Mouse (Mus musculus) A20 (cell line): ENCODE data around the gene Map1lc3a.

Experiments used
- DNase-seq: peaks from one replicate; pipeline ENCODE4 v3.0.0-alpha.2; 2011; ENCODE audit warnings: low read depth, low spot score

Gene Map1lc3a

GRCm38 (mm10) chr2:155285744-155286143 is 9.6 kb downstream of the Map1lc3a start:
- DNase-seq = no peak

DNA sequence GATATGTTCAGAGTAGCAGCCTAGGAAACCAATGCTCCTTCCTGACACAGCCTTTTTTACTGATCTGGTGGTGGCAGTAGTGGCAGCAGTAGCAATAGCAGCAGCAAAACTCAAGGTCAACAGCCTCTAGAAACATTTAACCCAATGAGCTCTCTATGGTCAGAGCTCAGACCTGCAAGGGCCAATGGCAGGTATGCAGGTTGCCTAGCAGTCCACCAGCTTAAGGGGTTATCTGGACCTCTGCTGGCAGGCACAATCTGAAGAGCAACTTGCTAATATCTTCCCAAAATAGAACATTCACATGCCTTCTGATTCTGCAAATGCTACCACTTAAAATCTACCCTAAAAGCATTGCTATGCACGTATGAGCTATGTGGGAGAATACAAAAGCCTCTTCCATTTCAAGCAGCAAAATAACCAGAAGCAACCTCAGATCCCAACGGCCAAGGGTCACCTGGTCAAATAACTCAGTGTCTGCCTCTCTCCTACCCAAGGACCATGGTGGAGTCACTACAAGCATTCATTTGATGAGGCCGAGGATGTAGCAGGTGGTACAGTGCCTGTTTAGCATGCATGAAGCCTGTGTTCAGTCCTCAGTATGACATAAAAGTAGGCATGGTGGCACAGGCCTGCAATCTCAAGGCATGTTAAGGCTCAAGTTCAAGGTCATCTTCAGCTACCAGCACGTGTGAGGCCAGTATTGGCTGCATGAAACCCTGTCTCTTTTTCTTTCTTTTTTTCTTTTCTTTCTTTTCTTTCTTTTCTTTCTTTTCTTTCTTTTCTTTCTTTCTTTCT is 11.6 kb downstream of the Map1lc3a start:
- DNase-seq = no peak

GRCm38 (mm10) chr2:155290066-155290465 is 14.0 kb downstream of the Map1lc3a start:
- DNase-seq = no peak

DNA sequence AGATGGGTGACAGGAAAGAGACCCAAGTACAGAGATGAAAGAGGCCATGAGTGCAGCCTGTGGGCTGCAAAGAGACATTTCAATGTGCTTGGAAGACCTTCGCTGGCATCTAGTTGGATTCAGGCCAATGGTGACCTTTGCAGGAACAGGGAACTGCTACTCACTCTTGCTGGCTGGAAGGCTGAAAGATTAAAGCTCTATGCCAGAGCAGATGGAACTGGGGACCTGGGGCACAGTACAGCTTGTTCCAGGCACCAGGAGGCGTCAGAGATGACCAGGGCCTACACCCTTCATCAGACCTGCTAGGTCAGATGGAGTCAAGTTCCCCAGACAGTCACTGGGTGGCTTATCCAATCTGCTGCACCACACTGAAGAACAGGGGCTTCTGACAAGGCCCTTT is 17.3 kb downstream of the Map1lc3a start:
- DNase-seq = no peak

DNA sequence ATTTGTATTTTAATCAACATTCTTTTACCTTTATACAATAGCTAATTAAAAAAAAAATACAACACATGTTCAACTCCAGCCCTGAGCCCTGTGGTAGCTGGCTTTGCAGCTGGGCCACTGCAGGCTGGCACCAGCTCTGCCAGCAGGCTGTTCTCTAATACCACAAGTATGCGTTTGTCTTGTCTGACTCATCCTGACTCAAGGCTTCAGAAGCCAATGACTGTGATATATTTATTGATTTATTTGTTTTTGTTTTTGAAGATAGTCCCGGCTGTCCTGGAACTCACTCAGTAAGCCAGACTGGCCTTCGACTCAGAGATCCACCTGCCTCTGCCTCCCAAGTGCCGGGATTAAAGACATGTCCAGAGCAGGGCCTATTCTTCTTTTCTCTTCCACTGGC is 17.8 kb downstream of the Map1lc3a start:
- DNase-seq = no peak

DNA sequence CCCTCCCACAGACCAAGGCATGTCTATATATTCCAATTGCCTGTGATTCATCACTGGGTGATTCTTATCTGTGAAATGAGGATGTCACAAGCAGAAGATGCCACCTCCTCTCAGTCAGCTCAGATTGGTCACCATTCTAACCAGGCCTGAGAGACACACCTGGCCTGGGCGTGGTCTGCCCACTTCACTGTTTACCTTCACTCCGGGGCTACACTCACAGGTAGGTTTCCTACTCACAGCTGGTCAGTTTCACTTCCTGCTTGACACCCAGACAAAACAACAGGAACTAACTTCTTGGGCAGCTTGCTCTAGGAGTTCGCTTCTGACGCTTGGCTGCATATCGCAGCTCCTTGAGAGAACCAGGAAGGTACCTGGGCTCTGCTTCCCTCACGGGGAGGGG is 19.4 kb downstream of the Map1lc3a start:
- DNase-seq = peak; percentile 79

- DNase-seq = no peak
Observed at GRCm38 (mm10) chr2:155299563-155299962, 23.5 kb downstream of the Map1lc3a start.

- peak; percentile 15 for DNase-seq
Observed at GRCm38 (mm10) chr2:155308936-155309592, 33.0 kb downstream of the Map1lc3a start.

GRCm38 (mm10) chr2:155313671-155314070 is 37.6 kb downstream of the Map1lc3a start:
- DNase-seq = no peak

GRCm38 (mm10) chr2:155318618-155319017 is 42.5 kb downstream of the Map1lc3a start:
- DNase-seq = no peak

DNA sequence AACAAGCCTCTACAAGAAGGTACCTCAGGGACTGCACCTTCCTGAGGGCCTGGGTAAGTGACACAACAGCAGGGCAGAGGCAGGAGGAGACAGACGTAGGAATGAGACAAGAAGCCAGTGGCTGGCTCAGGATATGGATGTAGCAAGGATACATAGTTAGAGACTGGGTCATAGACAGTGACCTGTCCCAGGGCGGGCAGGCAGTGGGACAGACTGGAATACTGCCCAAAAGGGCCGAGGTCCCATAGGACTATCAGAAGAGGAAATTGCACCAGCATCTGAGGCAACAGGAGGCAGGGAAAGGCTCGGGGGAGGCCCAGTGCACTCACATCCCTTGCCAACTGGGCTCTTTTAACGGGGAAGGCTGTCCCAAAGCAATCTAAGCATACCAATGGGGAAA is 44.5 kb downstream of the Map1lc3a start:
- DNase-seq = no peak

DNA sequence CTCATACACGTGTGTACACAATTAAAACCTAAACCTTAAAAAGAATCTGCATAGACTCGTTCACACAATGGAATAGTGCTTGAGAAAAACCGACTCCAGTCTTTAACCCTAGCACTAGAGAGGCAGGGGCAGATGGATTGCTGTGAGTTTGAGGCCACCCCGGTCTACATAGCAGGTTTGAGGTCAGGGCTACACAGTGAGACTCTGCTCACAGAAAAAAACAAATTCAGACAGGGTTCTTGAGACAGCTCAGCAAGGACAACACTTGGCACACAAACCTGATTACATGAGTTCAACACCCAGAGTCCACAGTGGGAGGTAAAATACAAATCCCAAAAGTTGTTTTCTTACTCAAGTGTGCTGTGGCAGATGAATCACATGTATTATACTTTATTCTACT is 49.9 kb downstream of the Map1lc3a start:
- DNase-seq = no peak
